Mouse (Mus musculus) MEL (cell line): ENCODE results near the gene Rpl36al. TPM values are rescaled to one million over a fixed set of nuclear protein-coding genes. Genes with fewer than 3 reads are reported as not detected.

Source experiments
- DNase-seq: peaks from one replicate; pipeline ENCODE4 v3.0.0; 2011; ENCODE audit warnings: low read depth, low spot score
- H3K27ac ChIP-seq: 2 replicates; pipeline ENCODE4 v1.5.1; 2012; ENCODE audit warnings: low read depth, mild to moderate bottlenecking, control low read depth, low read length, moderate library complexity; ENCODE audit not compliant: control insufficient read depth
- H3K27me3 ChIP-seq, 2 experiments: fragments of 150-350 bp in 1 of 2; sonication (generic) in 1 of 2; 2 replicates each; pipeline ENCODE4 v1.6.1; 2012; ENCODE audit warnings: low read length in 2 of 2, mild to moderate bottlenecking in 2 of 2, improper control_type of control experiment in 1 of 2, moderate library complexity in 1 of 2; ENCODE audit not compliant: insufficient read depth in 2 of 2, control insufficient read depth in 1 of 2
- H3K36me3 ChIP-seq, 2 experiments: 2 replicates each; pipeline ENCODE4 v1.6.1; 2012 to 2014; ENCODE audit warnings: low read length in 2 of 2, improper control_type of control experiment in 1 of 2, inconsistent platforms in 1 of 2, mild to moderate bottlenecking in 1 of 2; ENCODE audit not compliant: insufficient read depth in 2 of 2, control insufficient read depth in 1 of 2
- H3K4me1 ChIP-seq, 2 experiments: fragments of 150-350 bp in 1 of 2; sonication (generic) in 1 of 2; 2 replicates each; pipeline ENCODE4 v1.6.1; 2012; ENCODE audit warnings: low read length in 2 of 2, improper control_type of control experiment in 1 of 2, mild to moderate bottlenecking in 1 of 2; ENCODE audit not compliant: insufficient read depth in 2 of 2, control insufficient read depth in 1 of 2
- H3K4me3 ChIP-seq, 2 experiments: fragments of 150-350 bp in 1 of 2; sonication (generic) in 1 of 2; 2 replicates each; pipeline ENCODE4 v1.5.1; 2012; ENCODE audit warnings: low read depth in 2 of 2, low read length in 2 of 2, mild to moderate bottlenecking in 2 of 2, moderate library complexity in 2 of 2, control low read depth in 1 of 2, improper control_type of control experiment in 1 of 2; ENCODE audit not compliant: control insufficient read depth in 1 of 2, insufficient read depth in 1 of 2
- H3K79me2 ChIP-seq: 2 replicates; pipeline ENCODE4 v1.6.1; 2012; ENCODE audit warnings: mild to moderate bottlenecking, low read length, moderate library complexity; ENCODE audit not compliant: control insufficient read depth, poor library complexity, insufficient read depth
- H3K9ac ChIP-seq: 2 replicates; pipeline ENCODE4 v1.6.1; 2012; ENCODE audit warnings: low read depth, mild to moderate bottlenecking, control low read depth, low read length, moderate library complexity; ENCODE audit not compliant: control insufficient read depth, poor library complexity, severe bottlenecking
- H3K9me3 ChIP-seq: fragments of 150-350 bp; sonication (generic); replicated peaks from 2 replicates; pipeline ENCODE4 v1.6.1; 2012; ENCODE audit warnings: mild to moderate bottlenecking, low read length, improper control_type of control experiment, moderate library complexity; ENCODE audit not compliant: insufficient read depth
- CHD1 ChIP-seq: IDR thresholded peaks from 2 replicates; pipeline ENCODE4 v1.6.1; 2012; ENCODE audit warnings: low read depth, mild to moderate bottlenecking, inconsistent platforms, low read length, improper control_type of control experiment
- CHD2 ChIP-seq: IDR thresholded peaks from 2 replicates; pipeline ENCODE4 v1.6.1; 2011; ENCODE audit warnings: low read length, improper control_type of control experiment
- ELF1 ChIP-seq: IDR thresholded peaks from 2 replicates; pipeline ENCODE4 v1.6.1; 2014; ENCODE audit warnings: low read depth, mild to moderate bottlenecking, inconsistent platforms, low read length, improper control_type of control experiment, moderate library complexity
- MXI1 ChIP-seq: IDR thresholded peaks from 2 replicates; pipeline ENCODE4 v1.6.1; 2011; ENCODE audit warnings: mild to moderate bottlenecking, low read depth, low read length, improper control_type of control experiment
- MYC ChIP-seq: IDR thresholded peaks from 2 replicates; pipeline ENCODE4 v1.6.1; 2011; ENCODE audit warnings: low read depth, mild to moderate bottlenecking, low read length, improper control_type of control experiment, moderate library complexity
- NRF1 ChIP-seq: IDR thresholded peaks from 2 replicates; pipeline ENCODE4 v1.6.1; 2014; ENCODE audit warnings: low read depth, mild to moderate bottlenecking, inconsistent platforms, low read length, improper control_type of control experiment, moderate library complexity; ENCODE audit not compliant: poor library complexity, insufficient read depth, severe bottlenecking
- POLR2A ChIP-seq, 2 experiments: IDR thresholded peaks; 2 replicates each; pipeline ENCODE4 v1.6.1; 2011 to 2012; ENCODE audit warnings: low read length in 2 of 2, mild to moderate bottlenecking in 2 of 2, control low read depth in 1 of 2, improper control_type of control experiment in 1 of 2, low read depth in 1 of 2, moderate library complexity in 1 of 2; ENCODE audit not compliant: control insufficient read depth in 1 of 2, insufficient read depth in 1 of 2, poor library complexity in 1 of 2
- RAD21 ChIP-seq: IDR thresholded peaks from 2 replicates; pipeline ENCODE4 v1.6.1; 2011; ENCODE audit warnings: mild to moderate bottlenecking, low read depth, low read length, improper control_type of control experiment
- RCOR1 ChIP-seq: IDR thresholded peaks from 2 replicates; pipeline ENCODE4 v1.6.1; 2012; ENCODE audit warnings: low read depth, mild to moderate bottlenecking, inconsistent platforms, low read length, improper control_type of control experiment
- SIN3A ChIP-seq: IDR thresholded peaks from 2 replicates; pipeline ENCODE4 v1.6.1; 2012; ENCODE audit warnings: low read length, improper control_type of control experiment, inconsistent platforms
- SMC3 ChIP-seq: IDR thresholded peaks from 2 replicates; pipeline ENCODE4 v1.6.1; 2011; ENCODE audit warnings: low read depth, low read length, improper control_type of control experiment
- TAL1 ChIP-seq: IDR thresholded peaks from 2 replicates; pipeline ENCODE4 v1.6.1; 2012; ENCODE audit warnings: mild to moderate bottlenecking, inconsistent platforms, low read length, moderate library complexity, mixed read lengths
- USF2 ChIP-seq, 2 experiments: IDR thresholded peaks; 2 replicates each; pipeline ENCODE4 v1.6.1; 2011 to 2012; ENCODE audit warnings: improper control_type of control experiment in 2 of 2, low read length in 2 of 2, borderline replicate concordance in 1 of 2, inconsistent platforms in 1 of 2, low read depth in 1 of 2, mild to moderate bottlenecking in 1 of 2; ENCODE audit not compliant: insufficient read depth in 1 of 2
- ZKSCAN1 ChIP-seq: IDR thresholded peaks from 2 replicates; pipeline ENCODE4 v1.6.1; 2012; ENCODE audit warnings: low read depth, mild to moderate bottlenecking, inconsistent platforms, low read length, improper control_type of control experiment, moderate library complexity
- ZNF384 ChIP-seq: IDR thresholded peaks from 2 replicates; pipeline ENCODE4 v1.6.1; 2012; ENCODE audit warnings: low read depth, mild to moderate bottlenecking, inconsistent platforms, low read length, improper control_type of control experiment
- polyA plus RNA-seq, 2 experiments: library from polyadenylated mRNA; stranded (reverse) in 1 of 2; unstranded in 1 of 2; fragments of >175 nt in 1 of 2; fragments of >200 nt in 1 of 2; gene quantifications; 2 replicates each; pipeline versions ENCODE4 v1.2.1 to v1.2.4; 2012; ENCODE audit warnings: low replicate concordance in 2 of 2, low read depth in 1 of 2; ENCODE audit not compliant: insufficient read length in 2 of 2, insufficient read depth in 1 of 2, missing spikeins in 1 of 2
- total RNA-seq: library from RNA; depleted of rRNA; stranded (reverse); fragments of 300-350 nt; gene quantifications from 2 replicates; pipeline ENCODE4 v1.2.3, GENCODE M21; 2012; rRNA removed

Gene Rpl36al
- total and polyA plus RNA-seq, 3 experiments, result 696 to 1,318 TPM; not detected in 1

DNA sequence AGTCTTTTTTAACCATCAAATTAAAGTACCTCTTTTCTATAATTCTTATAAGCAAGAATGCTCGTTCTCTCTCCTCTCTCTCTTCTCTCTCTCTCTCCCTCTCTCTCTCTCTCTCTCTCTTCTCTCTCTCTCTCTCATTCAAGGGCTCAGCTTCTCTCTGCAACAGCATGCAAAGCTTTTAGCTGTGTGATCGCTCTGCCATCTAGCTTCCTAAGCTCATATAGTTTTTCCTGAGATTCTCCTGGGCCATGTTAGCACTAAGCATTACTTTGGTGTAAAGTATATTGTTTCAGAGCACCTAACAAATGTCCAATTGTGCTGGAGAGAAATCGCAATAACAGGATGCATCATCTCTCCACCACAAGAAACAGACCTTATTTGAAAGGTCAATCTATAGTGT is 44.7 kb downstream of the Rpl36al start:
- Histone ChIP-seq H3K36me3 (no peaks in the 10 kb centered on the region), H3K4me3 (no peak overlapping the region), H3K4me1 (no peaks in the 10 kb centered on the region), H3K27ac (no peak overlapping the region), H3K9me3 (no peaks in the 10 kb centered on the region), H3K27me3 (peaks cover 0 to 6% of the 10 kb centered on the region in 2 experiments; a peak in 2 of 4 replicates), H3K79me2 (no peaks in the 10 kb centered on the region), H3K9ac (no peak overlapping the region)
- DNase-seq, result no peak
- no peak for TF ChIP-seq SMC3
- no peak for TF ChIP-seq CHD1
- no peak for TF ChIP-seq NRF1
- TF ChIP-seq CHD2, result no peak
- TF ChIP-seq POLR2A (IDR thresholded peaks at IDR 0.05; ENCODE audit: control insufficient read depth in 1 of 2, insufficient read depth in 1 of 2, low read depth in 1 of 2, low read length in 2 of 2, poor library complexity in 1 of 2), result no peak
- no peak for TF ChIP-seq MXI1
- TF ChIP-seq ELF1, result no peak
- TF ChIP-seq ZKSCAN1, result no peak
- TF ChIP-seq MYC, result no peak
- no peak for TF ChIP-seq TAL1
- TF ChIP-seq RAD21, result no peak
- TF ChIP-seq ZNF384, result no peak
- TF ChIP-seq RCOR1, result no peak
- no peak for TF ChIP-seq USF2 (IDR thresholded peaks at IDR 0.05; ENCODE audit: borderline replicate concordance in 1 of 2, insufficient read depth in 1 of 2, low read depth in 1 of 2, low read length in 2 of 2)
- TF ChIP-seq SIN3A, result no peak

Other genes with a start within 250 kb of the Rpl36al start
- 4,641 and 5,133 TPM in 2 replicates for gene Rps29, start 24.9 kb downstream of the Rpl36al start, total RNA-seq
- gene Rps29, start 24.9 kb downstream of the Rpl36al start, polyA plus RNA-seq, result 1,000 to 10,000 TPM in 1 of 2 experiments, 100 to 1,000 TPM in 1; 450 to 1,410 TPM
- gene Lrr1, start 15.3 kb downstream of the Rpl36al start, total RNA-seq, result 10.2 and 14.1 TPM in 2 replicates
- 10 to 100 TPM in 1 of 2 experiments, not detected in 1; 23.1 TPM for gene Lrr1, start 15.3 kb downstream of the Rpl36al start, polyA plus RNA-seq
- gene Mgat2, start 74 bp upstream of the Rpl36al start, total RNA-seq, result 43.3 and 65.3 TPM in 2 replicates
- gene Mgat2, start 74 bp upstream of the Rpl36al start, polyA plus RNA-seq, result 10 to 100 TPM in 1 of 2 experiments, not detected in 1; 40.9 TPM
- 25.2 and 27.5 TPM in 2 replicates for gene Gm49383, start 13.0 kb upstream of the Rpl36al start, total RNA-seq
- 10 to 100 TPM in 1 of 2 experiments, not detected in 1; 28.8 TPM for gene Gm49383, start 13.0 kb upstream of the Rpl36al start, polyA plus RNA-seq
- gene Dnaaf2, start 14.3 kb upstream of the Rpl36al start, total RNA-seq, result 7.6 and 10.1 TPM in 2 replicates
- gene Dnaaf2, start 14.3 kb upstream of the Rpl36al start, polyA plus RNA-seq, result 1 to 10 TPM in 1 of 2 experiments, not detected in 1; 5.5 TPM
- 24.1 and 26.2 TPM in 2 replicates for gene Gm49384, start 20.2 kb upstream of the Rpl36al start, total RNA-seq
- 10 to 100 TPM in 1 of 2 experiments, not detected in 1; 28.5 TPM for gene Gm49384, start 20.2 kb upstream of the Rpl36al start, polyA plus RNA-seq
- 14.1 and 14.4 TPM in 2 replicates for gene Pole2, start 44.1 kb upstream of the Rpl36al start, total RNA-seq
- 10 to 100 TPM; 18.0 to 89.5 TPM for gene Pole2, start 44.1 kb upstream of the Rpl36al start, polyA plus RNA-seq
- gene Klhdc1, start 57.1 kb upstream of the Rpl36al start, total RNA-seq, result 0.23 and 0.26 TPM in 2 replicates
- gene Klhdc1, start 57.1 kb upstream of the Rpl36al start, polyA plus RNA-seq, result 1 to 10 TPM in 1 of 2 experiments, not detected in 1; 1.1 TPM
- gene Klhdc2, start 112.6 kb upstream of the Rpl36al start, total RNA-seq, result 50.2 and 51.7 TPM in 2 replicates
- gene Klhdc2, start 112.6 kb upstream of the Rpl36al start, polyA plus RNA-seq, result 100 to 1,000 TPM in 1 of 2 experiments, 10 to 100 TPM in 1; 48.5 to 154 TPM
- gene Nemf, start 173.1 kb upstream of the Rpl36al start, total RNA-seq, result 32.1 and 33.4 TPM in 2 replicates
- 10 to 100 TPM in 1 of 2 experiments, not detected in 1; 30.2 TPM for gene Nemf, start 173.1 kb upstream of the Rpl36al start, polyA plus RNA-seq
- gene Arf6, start 188.1 kb upstream of the Rpl36al start, total RNA-seq, result 132 and 140 TPM in 2 replicates
- 100 to 1,000 TPM; 181 to 192 TPM for gene Arf6, start 188.1 kb upstream of the Rpl36al start, polyA plus RNA-seq
- 0.69 and 1.7 TPM in 2 replicates for gene Gm9887, start 188.4 kb upstream of the Rpl36al start, total RNA-seq
- gene Gm9887, start 188.4 kb upstream of the Rpl36al start, polyA plus RNA-seq, result 1 to 10 TPM in 1 of 2 experiments, not detected in 1; 4.9 TPM